Mouse (Mus musculus) kidney, postnatal 36 days (tissue): ENCODE data around the gene Sp1.

Source experiments
- DNase-seq, 2 experiments: peaks; one replicate each; pipeline ENCODE4 v3.0.0; 2021 to 2022; ENCODE audit warnings: mixed read lengths in 2 of 2

Sp1 gene

DNA sequence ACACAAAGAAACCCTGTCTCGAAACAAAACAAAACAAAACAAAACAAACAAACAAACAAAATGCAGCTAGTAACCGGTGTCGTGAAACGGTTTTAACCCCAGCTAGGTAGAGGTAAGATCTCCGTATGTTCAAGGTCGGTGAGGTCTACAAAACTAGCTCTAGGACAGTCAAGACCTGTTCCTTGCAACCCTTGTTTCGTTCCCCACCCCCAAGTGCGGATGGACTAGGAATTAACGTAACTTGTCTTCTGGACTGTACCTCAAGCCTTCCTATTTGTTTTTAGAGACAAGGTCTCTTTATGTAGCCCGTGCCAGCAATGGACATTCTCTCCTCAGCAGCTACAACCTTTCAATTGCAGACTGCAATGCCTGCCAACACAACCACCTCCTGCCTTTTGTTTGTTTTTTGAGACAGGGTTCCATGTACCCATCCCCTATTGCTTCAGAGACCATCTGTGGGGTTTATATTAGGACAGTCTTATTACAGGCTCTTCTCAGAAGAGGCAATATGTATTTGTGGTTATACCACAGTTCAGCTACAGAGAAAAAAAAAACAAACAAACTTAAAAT, 5.4 kb upstream of the Sp1 start:
- no peak for DNase-seq

- DNase-seq: no peak
Observed at GRCm38 (mm10) chr15:102401278-102401677, 4.7 kb upstream of the Sp1 start.

DNA sequence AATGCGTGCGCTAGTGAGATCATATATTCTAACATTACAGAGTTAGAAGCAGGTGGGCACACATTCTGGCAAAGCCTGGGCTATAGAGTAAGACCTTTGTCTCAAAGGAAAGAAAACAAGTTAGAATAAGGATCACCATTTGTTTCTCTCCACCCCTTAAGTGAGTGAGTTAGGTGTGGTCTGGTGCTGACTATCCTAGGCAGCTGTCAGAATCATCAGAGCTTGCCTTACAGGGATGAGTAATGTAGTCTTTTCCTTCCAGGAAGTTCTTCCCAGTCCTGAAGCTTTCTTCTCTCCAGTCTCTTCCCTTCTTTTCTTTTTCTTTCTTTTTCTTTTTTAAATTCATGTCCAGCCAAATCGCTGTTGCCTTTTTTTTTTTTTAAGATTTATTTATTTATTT, 3.7 kb upstream of the Sp1 start:
- no peak for DNase-seq

GRCm38 (mm10) chr15:102404608-102405488, 1.1 kb upstream of the Sp1 start:
- no peak for DNase-seq

DNA sequence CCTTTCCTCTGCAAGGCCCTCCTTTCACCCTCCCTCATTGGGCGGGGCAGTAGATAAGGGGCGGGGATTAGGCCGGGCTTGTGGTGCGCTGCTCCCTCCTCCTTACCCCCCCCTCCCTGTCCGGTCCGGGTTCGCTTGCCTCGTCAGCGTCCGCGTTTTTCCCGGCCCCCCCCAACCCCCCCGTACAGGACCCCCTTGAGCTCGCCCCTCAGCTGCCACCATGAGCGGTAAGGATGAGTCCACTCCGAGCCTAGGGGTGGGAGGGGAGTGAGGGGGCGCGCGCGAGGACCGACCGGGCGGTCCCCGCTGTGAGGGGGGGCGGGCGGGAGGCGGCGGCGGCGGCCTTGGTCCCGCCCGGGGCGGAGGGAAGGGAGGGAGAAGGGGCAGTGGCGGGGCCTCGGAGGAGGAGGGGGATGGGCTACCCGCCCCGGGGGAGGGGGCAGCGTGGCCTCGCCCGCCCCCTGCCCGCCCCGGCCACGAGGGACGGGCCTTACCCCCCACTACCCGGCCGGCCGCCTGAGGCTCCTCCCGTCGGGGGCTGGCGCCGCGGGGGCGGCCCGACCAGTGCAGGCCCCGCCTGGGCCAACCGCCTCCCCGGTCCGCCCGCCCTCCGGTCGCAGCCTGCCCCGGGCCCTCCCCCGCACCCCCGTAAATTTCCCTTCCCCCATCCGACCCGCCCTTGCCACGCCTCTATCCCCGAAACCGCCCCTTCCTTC, 411 bp downstream of the Sp1 start:
- peak; percentile 92 to 94 for DNase-seq

- no peak for DNase-seq
Observed at GRCm38 (mm10) chr15:102406912-102407580, 1.1 kb downstream of the Sp1 start.

- DNase-seq: no peak
Observed at GRCm38 (mm10) chr15:102407681-102408557, 2.0 kb downstream of the Sp1 start.

DNA sequence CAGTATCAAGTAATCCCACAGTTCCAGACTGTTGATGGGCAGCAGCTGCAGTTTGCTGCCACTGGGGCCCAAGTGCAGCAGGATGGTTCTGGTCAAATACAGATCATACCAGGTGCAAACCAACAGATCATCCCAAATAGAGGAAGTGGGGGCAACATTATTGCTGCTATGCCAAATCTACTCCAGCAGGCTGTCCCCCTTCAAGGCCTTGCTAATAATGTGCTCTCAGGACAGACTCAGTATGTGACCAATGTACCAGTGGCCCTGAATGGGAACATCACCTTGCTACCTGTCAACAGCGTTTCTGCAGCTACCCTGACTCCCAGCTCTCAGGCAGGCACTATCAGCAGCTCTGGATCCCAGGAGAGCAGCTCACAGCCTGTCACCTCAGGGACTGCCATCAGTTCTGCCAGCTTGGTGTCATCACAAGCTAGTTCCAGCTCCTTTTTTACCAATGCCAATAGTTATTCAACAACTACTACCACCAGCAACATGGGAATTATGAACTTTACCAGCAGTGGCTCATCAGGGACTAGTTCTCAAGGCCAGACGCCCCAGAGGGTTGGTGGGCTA, 2.7 kb downstream of the Sp1 start:
- DNase-seq: no peak

DNA sequence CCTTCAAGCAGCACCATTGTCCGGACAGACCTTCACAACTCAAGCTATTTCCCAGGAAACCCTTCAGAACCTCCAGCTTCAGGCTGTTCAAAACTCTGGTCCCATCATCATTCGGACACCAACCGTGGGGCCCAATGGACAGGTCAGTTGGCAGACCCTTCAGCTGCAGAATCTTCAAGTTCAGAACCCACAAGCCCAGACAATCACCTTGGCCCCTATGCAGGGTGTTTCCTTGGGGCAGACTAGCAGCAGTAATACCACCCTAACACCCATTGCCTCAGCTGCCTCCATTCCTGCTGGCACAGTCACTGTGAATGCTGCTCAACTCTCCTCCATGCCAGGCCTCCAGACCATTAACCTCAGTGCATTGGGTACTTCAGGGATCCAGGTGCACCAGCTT, 3.3 kb downstream of the Sp1 start:
- no peak for DNase-seq

DNA sequence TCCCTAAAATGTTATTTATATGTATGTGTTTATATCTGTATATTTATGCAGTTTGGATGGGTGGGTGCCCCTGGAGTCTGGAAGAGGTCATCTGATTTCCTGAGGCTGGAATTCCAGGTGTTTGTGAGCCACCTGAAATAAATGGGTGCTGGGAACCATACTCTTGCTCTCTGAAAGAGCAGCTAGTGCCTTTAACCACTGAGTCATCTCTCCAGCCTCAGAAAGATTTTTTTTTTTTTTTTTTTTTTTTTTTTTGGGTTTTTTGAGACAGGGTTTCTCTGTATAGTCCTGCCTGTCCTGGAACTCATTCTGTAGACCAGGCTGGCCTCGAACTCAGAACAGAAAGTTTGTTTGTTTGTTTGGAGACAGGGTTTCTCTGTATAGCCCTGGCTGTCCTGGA, 5.1 kb downstream of the Sp1 start:
- no peak for DNase-seq

DNA sequence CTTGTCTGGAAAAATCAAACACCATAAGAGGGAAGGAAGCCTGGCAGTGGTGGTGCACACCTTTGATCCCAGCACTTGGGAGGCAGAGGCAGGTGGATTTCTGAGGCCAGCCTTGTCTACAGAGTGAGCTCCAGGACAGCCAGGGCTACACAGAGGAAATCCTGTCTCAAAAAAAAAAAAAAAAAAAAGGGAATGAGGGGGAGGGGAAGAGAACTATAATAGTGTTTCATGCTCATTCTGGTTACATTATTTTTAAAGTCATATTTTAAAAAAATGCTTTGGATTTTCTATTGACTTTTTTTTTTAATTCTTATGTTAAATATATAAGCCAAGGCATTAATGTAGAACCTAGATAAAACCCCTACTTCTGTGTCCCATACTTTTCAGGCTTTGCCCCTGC, 7.7 kb downstream of the Sp1 start:
- no peak for DNase-seq

- DNase-seq: no peak
Observed at GRCm38 (mm10) chr15:102417524-102417923, 11.6 kb downstream of the Sp1 start.

- no peak for DNase-seq
Observed at GRCm38 (mm10) chr15:102420986-102421385, 15.0 kb downstream of the Sp1 start.

- DNase-seq: peak; percentile 62 to 70
Observed at GRCm38 (mm10) chr15:102421437-102421836, 15.5 kb downstream of the Sp1 start.

- no peak for DNase-seq
Observed at GRCm38 (mm10) chr15:102423602-102424240, 17.8 kb downstream of the Sp1 start.

DNA sequence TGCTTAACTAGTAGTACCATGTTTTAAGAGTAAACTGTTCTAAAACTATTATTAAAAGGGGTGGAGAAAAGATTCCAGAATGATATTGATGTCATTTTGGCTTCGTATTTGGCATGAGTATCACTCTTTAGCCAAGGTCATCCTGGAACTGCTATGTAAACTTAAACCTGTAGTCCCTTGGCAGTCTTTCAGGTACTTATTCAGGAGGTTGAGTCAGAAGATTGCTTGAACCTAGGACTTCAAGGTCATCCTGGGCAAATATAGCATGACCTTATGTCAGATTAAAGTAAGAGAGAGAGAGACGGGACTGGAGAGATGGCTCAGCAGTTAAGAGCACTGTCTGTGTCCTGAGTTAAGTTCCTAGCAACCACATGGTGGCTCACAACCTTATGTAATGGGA, 18.7 kb downstream of the Sp1 start:
- no peak for DNase-seq

- DNase-seq: no peak
Observed at GRCm38 (mm10) chr15:102426963-102427362, 21.0 kb downstream of the Sp1 start.

DNA sequence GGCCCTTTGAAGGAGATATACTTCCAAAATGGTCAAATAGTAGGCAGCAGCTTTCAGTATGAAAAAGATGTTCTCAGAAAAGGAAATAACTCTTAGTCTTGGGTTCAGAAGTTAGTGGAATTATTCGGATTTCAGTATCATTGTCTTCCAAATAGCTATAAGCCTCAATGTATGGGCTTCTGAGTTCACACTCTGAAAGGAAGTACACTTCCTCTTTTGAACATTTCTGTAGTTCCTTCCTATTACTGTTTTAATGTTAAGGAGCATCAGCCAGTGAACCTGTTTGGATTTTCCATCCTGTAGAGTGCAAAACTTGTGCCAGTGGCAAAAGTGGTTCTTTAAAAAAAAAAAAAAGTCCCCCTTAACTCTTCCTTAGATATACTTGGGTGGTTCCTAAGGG, 26.1 kb downstream of the Sp1 start:
- DNase-seq: no peak

GRCm38 (mm10) chr15:102433173-102433572, 27.2 kb downstream of the Sp1 start:
- no peak for DNase-seq

GRCm38 (mm10) chr15:102442490-102442889, 36.5 kb downstream of the Sp1 start:
- DNase-seq: peak; percentile 84 to 94

DNA sequence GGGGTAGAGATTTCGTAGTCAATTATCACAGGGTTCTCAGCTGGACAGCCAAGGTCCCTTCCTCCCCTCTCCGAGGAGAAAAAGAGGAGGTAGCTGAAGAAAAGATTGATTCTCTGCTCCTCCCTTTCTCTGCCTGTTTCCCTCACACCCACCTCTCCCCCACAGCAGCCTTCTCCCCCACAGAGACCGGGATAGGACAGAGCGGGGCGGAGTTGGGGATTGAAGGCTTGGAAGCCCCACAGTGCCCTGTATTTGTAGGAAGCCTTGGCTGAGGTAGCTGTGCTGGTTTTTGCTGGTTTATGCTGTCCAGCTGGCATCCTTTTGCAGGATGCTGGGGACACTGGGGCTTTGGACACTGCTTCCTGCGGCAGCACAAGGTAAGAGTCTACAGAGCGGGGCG, 39.2 kb downstream of the Sp1 start, which contains the start of gene Amhr2:
Amhr2 (plus strand) TSS at position 222 of the 400 bp plus-strand sequence.
- no peak for DNase-seq
